Mouse (Mus musculus) limb, embryonic 11.5 days (tissue): ENCODE measurements at regions not wholly inside any gene's neighbourhood (a gene's known extent, or its start where the extent isn't known, plus 50 kb on each side); places are given as distances from the start of the nearest gene placed in this dataset.

ENCODE experiments used
- ATAC-seq: fragments of 200-750 bp; cut with Nextera tagmentation; 2 replicates; pipeline ENCODE4 v1.8.0; 2017; ENCODE audit warnings: low read depth; ENCODE audit not compliant: insufficient number of reproducible peaks, low FRiP score, low TSS enrichment
- DNase-seq: peaks from one replicate; pipeline ENCODE4 v3.0.0-alpha.2; 2015; ENCODE audit warnings: low spot score
- H3K27ac ChIP-seq: fragments of 300-500 bp; sonication (generic); replicated peaks from 2 replicates; pipeline ENCODE4 v1.5.1; 2014; ENCODE audit warnings: low read depth, mild to moderate bottlenecking, low read length
- H3K27me3 ChIP-seq: fragments of 300-500 bp; sonication (generic); 2 replicates; pipeline ENCODE4 v1.6.1; 2014; ENCODE audit warnings: mild to moderate bottlenecking, low read length, mixed read lengths; ENCODE audit not compliant: control insufficient read depth, insufficient read depth
- H3K36me3 ChIP-seq: fragments of 300-500 bp; sonication (generic); 2 replicates; pipeline ENCODE4 v1.6.1; 2014; ENCODE audit warnings: mild to moderate bottlenecking, low read length, moderate library complexity, mixed read lengths; ENCODE audit not compliant: control insufficient read depth, insufficient read depth
- H3K4me1 ChIP-seq: fragments of 300-500 bp; sonication (generic); 2 replicates; pipeline ENCODE4 v1.6.1; 2014; ENCODE audit warnings: low read length, mixed read lengths; ENCODE audit not compliant: control insufficient read depth, insufficient read depth
- H3K4me2 ChIP-seq: fragments of 300-500 bp; sonication (generic); 2 replicates; pipeline ENCODE4 v1.6.1; 2014; ENCODE audit warnings: low read depth, mild to moderate bottlenecking, moderate library complexity; ENCODE audit not compliant: severe bottlenecking
- H3K4me3 ChIP-seq: fragments of 300-500 bp; sonication (generic); 2 replicates; pipeline ENCODE4 v1.5.1; 2014; ENCODE audit warnings: low read depth, low read length
- H3K9ac ChIP-seq: fragments of 300-500 bp; sonication (generic); 2 replicates; pipeline ENCODE4 v1.6.1; 2014; ENCODE audit warnings: mild to moderate bottlenecking, low read length
- H3K9me3 ChIP-seq: fragments of 300-500 bp; sonication (generic); 2 replicates; pipeline ENCODE4 v1.6.1; 2016; ENCODE audit warnings: low read length; ENCODE audit not compliant: control insufficient read depth
- WGBS: fragments of 180-500 bp; shearing (Covaris S2); extraction: QIAGEN DNeasy Blood & Tissue Kit; methylation state at CpG from one replicate; pipeline ENCODE4 v1.1.7; 2014; 5-methylcytosine and 5-hydroxymethylcytosine counted together

- 71% methylated on average over 6 of the region's 6 CpGs for WGBS
- Histone ChIP-seq H3K4me2 (no peak overlapping the region), H3K27me3 (no peaks in the 10 kb centered on the region), H3K4me3 (no peak overlapping the region), H3K36me3 (no peaks in the 10 kb centered on the region), H3K27ac (no peak overlapping the region), H3K9ac (no peak overlapping the region), H3K4me1 (no peaks in the 10 kb centered on the region), H3K9me3 (no peaks in the 10 kb centered on the region; the same call in 1 of the 2 replicates)
- ATAC-seq (no peak), DNase-seq (no peak)
These were observed 87.1 kb upstream of the Gm10260 start for GRCm38 (mm10) chr13:97847561-97847960.

- H3K9me3 ChIP-seq = no peaks in the 10 kb centered on the region; the same call in 1 of the 2 replicates
- DNase-seq (no peak), ATAC-seq (no peak)
- H3K36me3 ChIP-seq = no peaks in the 10 kb centered on the region
- H3K9ac ChIP-seq = no peak overlapping the region
- H3K27me3 ChIP-seq = no peaks in the 10 kb centered on the region
- no peak overlapping the region for H3K27ac ChIP-seq
- 0 out of 2 replicates have a peak, but pooled peaks cover 2% of the 10 kb centered on the region for H3K4me1 ChIP-seq
- H3K4me3 ChIP-seq = no peak overlapping the region
- WGBS = 90% methylated on average over 5 of the region's 5 CpGs
- no peak overlapping the region for H3K4me2 ChIP-seq
These were observed 84.7 kb upstream of the Gm10260 start for GRCm38 (mm10) chr13:97845148-97845547.

GRCm38 (mm10) chr13:97842801-97843200 is 82.4 kb upstream of the Gm10260 start:
- Histone ChIP-seq H3K36me3 (no peaks in the 10 kb centered on the region), H3K9ac (no peak overlapping the region), H3K4me3 (no peak overlapping the region), H3K9me3 (no peaks in the 10 kb centered on the region; the same call in 1 of the 2 replicates), H3K4me2 (no peak overlapping the region), H3K27ac (no peak overlapping the region), H3K27me3 (no peaks in the 10 kb centered on the region), H3K4me1 (peaks cover 9% of the 10 kb centered on the region; the same call in 1 of the 2 replicates)
- no peak for DNase-seq
- ATAC-seq = no peak
- WGBS = 91% methylated on average over 5 of the region's 5 CpGs

GRCm38 (mm10) chr13:97841503-97841902 is 81.1 kb upstream of the Gm10260 start:
- H3K4me2 ChIP-seq = no peak overlapping the region
- WGBS = 91% methylated on average over 7 of the region's 7 CpGs
- ATAC-seq = no peak
- H3K4me1 ChIP-seq = peaks cover 9% of the 10 kb centered on the region; the same call in 1 of the 2 replicates
- no peaks in the 10 kb centered on the region; the same call in 1 of the 2 replicates for H3K9me3 ChIP-seq
- H3K4me3 ChIP-seq = no peak overlapping the region
- DNase-seq = no peak
- H3K36me3 ChIP-seq = no peaks in the 10 kb centered on the region
- H3K27me3 ChIP-seq = no peaks in the 10 kb centered on the region
- H3K27ac ChIP-seq = no peak overlapping the region
- H3K9ac ChIP-seq = no peak overlapping the region

- no peaks in the 10 kb centered on the region for H3K27me3 ChIP-seq
These were observed 79.3 kb upstream of the Gm10260 start for GRCm38 (mm10) chr13:97839617-97840308.

GRCm38 (mm10) chr13:97837443-97838000 is 77.1 kb upstream of the Gm10260 start:
- no peak overlapping the region for H3K27ac ChIP-seq
- ATAC-seq = no peak
- no peak overlapping the region for H3K9ac ChIP-seq
- no peak overlapping the region for H3K4me2 ChIP-seq
- no peaks in the 10 kb centered on the region for H3K9me3 ChIP-seq
- H3K36me3 ChIP-seq = no peaks in the 10 kb centered on the region
- H3K4me3 ChIP-seq = no peak overlapping the region
- no peak for DNase-seq
- no peaks in the 10 kb centered on the region for H3K27me3 ChIP-seq
- 90% methylated on average over 7 of the region's 7 CpGs for WGBS
- peaks cover 9% of the 10 kb centered on the region; the same call in 1 of the 2 replicates for H3K4me1 ChIP-seq

More at GRCm38 (mm10) chr13:97839617-97840308, 79.3 kb upstream of the Gm10260 start:
- ATAC-seq (no peak), DNase-seq (no peak)
- H3K4me2 ChIP-seq = no peak overlapping the region
- H3K27ac ChIP-seq = no peak overlapping the region
- H3K9me3 ChIP-seq = no peaks in the 10 kb centered on the region; the same call in 1 of the 2 replicates
- no peak overlapping the region for H3K9ac ChIP-seq
- H3K4me1 ChIP-seq = peaks cover 9% of the 10 kb centered on the region; the same call in 1 of the 2 replicates
- H3K36me3 ChIP-seq = no peaks in the 10 kb centered on the region
- 21% methylated on average over 7 of the region's 7 CpGs for whole genome bisulfite sequencing
- H3K4me3 ChIP-seq = no peak overlapping the region

GRCm38 (mm10) chr13:97832448-97832847 is 72.0 kb upstream of the Gm10260 start:
- Histone ChIP-seq H3K4me1 (no peaks in the 10 kb centered on the region), H3K27ac (no peak overlapping the region), H3K4me3 (no peak overlapping the region), H3K4me2 (no peak overlapping the region), H3K36me3 (no peaks in the 10 kb centered on the region), H3K27me3 (no peaks in the 10 kb centered on the region), H3K9me3 (no peaks in the 10 kb centered on the region), H3K9ac (no peak overlapping the region)
- 90% methylated on average over 1 of the region's 1 CpGs for WGBS
- ATAC-seq (no peak), DNase-seq (no peak)

GRCm38 (mm10) chr13:97831839-97832238 is 71.4 kb upstream of the Gm10260 start:
- Histone ChIP-seq H3K27me3 (no peaks in the 10 kb centered on the region), H3K4me3 (no peak overlapping the region), H3K4me1 (no peaks in the 10 kb centered on the region), H3K27ac (no peak overlapping the region), H3K36me3 (no peaks in the 10 kb centered on the region), H3K9ac (no peak overlapping the region), H3K9me3 (no peaks in the 10 kb centered on the region), H3K4me2 (no peak overlapping the region)
- 79% methylated on average over 5 of the region's 5 CpGs for WGBS
- DNase-seq (no peak), ATAC-seq (no peak)
